Mouse (Mus musculus): ENCODE results near the gene Dhfr. TPM values are rescaled to one million over a fixed set of nuclear protein-coding genes. Genes with fewer than 3 reads are reported as not detected.

Gene Dhfr
- polyA plus RNA-seq, 2 experiments, result 10.9 to 12.7 TPM

- no peak for DNase-seq (ENCODE audit: low spot score)
- 93% methylated on average over 3 of the region's 3 CpGs for WGBS
- Histone ChIP-seq H3K9me3 (ENCODE audit: control insufficient read depth, low read length) (no peaks in the 10 kb centered on the region), H3K9ac (ENCODE audit: low read depth, low read length, severe bottlenecking) (no peak overlapping the region), H3K4me1 (ENCODE audit: control insufficient read depth, insufficient read depth, low read length) (no peaks in the 10 kb centered on the region), H3K4me3 (replicated peaks; ENCODE audit: low read length) (no peak overlapping the region), H3K27ac (replicated peaks; ENCODE audit: low read depth, low read length) (no peak overlapping the region), H3K4me2 (replicated peaks; ENCODE audit: low read depth, low read length, severe bottlenecking) (no peak overlapping the region), H3K27me3 (ENCODE audit: control insufficient read depth, insufficient read depth, low read length) (no peaks in the 10 kb centered on the region), H3K36me3 (ENCODE audit: control insufficient read depth, insufficient read depth, low read length) (peaks cover 45% of the 10 kb centered on the region)
- no peak for ATAC-seq (ENCODE audit: low FRiP score, low read depth)
- no peak for TF ChIP-seq POLR2A (IDR thresholded peaks at IDR 0.05; ENCODE audit: borderline replicate concordance, extremely low read depth, insufficient read depth, insufficient read length)
Observed at GRCm38 (mm10) chr13:92339787-92340186, 14.7 kb upstream of the Dhfr start.

DNA sequence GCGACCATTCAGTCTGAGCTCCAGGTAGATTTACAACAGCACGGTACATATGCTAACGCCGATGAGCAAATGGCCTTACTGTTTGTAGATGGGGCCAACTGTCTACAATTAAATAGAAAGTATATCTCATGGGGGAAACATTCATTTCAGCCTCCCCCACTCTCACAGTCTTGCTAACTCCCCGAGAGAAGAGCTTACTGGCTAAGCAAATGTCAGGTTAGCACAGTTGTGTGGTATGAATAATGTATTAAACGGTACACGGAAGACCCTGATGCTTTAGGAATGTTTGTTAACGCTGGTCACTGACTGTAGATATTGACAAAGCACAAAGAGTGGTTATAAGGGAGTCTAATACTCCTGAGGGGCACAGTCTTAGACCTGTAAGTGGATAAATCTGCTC is 10.5 kb upstream of the Dhfr start:
- DNase-seq (ENCODE audit: low spot score) (no peak), ATAC-seq (ENCODE audit: low FRiP score, low read depth) (no peak)
- Histone ChIP-seq H3K36me3 (ENCODE audit: control insufficient read depth, insufficient read depth, low read length) (peaks cover 68% of the 10 kb centered on the region), H3K27ac (replicated peaks; ENCODE audit: low read depth, low read length) (no peak overlapping the region), H3K27me3 (ENCODE audit: control insufficient read depth, insufficient read depth, low read length) (no peaks in the 10 kb centered on the region), H3K4me3 (replicated peaks; ENCODE audit: low read length) (no peak overlapping the region), H3K9me3 (ENCODE audit: control insufficient read depth, low read length) (no peaks in the 10 kb centered on the region), H3K4me2 (replicated peaks; ENCODE audit: low read depth, low read length, severe bottlenecking) (no peak overlapping the region), H3K4me1 (ENCODE audit: control insufficient read depth, insufficient read depth, low read length) (no peaks in the 10 kb centered on the region), H3K9ac (ENCODE audit: low read depth, low read length, severe bottlenecking) (no peak overlapping the region)
- TF ChIP-seq POLR2A (IDR thresholded peaks at IDR 0.05; ENCODE audit: borderline replicate concordance, extremely low read depth, insufficient read depth, insufficient read length), result no peak
- 91% methylated on average over 8 of the region's 8 CpGs for WGBS

DNA sequence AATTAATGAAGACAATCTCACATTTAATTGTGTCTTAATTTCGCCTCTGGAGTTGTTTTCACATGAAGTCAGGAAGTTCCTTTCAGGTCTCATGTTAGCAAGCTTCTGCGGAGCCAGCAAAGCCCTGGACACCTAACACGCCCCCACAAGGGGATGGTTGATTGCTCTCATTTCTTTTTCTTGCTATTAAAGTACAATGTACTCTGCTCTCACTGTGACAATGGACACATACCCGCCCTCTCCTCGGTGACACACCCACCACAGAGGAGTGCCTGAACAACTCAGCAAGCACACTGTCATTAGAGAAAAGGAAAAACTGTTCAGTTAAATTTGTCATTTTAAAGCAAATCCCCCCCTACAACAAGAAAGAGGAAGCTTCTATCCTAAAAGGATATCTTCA is 8.2 kb upstream of the Dhfr start:
- Histone ChIP-seq H3K27me3 (ENCODE audit: control insufficient read depth, insufficient read depth, low read length) (no peaks in the 10 kb centered on the region), H3K4me2 (replicated peaks; ENCODE audit: low read depth, low read length, severe bottlenecking) (no peak overlapping the region), H3K9ac (ENCODE audit: low read depth, low read length, severe bottlenecking) (no peak overlapping the region), H3K27ac (replicated peaks; ENCODE audit: low read depth, low read length) (no peak overlapping the region), H3K4me1 (ENCODE audit: control insufficient read depth, insufficient read depth, low read length) (no peaks in the 10 kb centered on the region), H3K9me3 (ENCODE audit: control insufficient read depth, low read length) (no peaks in the 10 kb centered on the region), H3K36me3 (ENCODE audit: control insufficient read depth, insufficient read depth, low read length) (peaks cover 75% of the 10 kb centered on the region), H3K4me3 (replicated peaks; ENCODE audit: low read length) (no peak overlapping the region)
- WGBS, result 84% methylated on average over 5 of the region's 5 CpGs
- no peak for DNase-seq (ENCODE audit: low spot score)
- TF ChIP-seq POLR2A (IDR thresholded peaks at IDR 0.05; ENCODE audit: borderline replicate concordance, extremely low read depth, insufficient read depth, insufficient read length), result no peak
- no peak for ATAC-seq (ENCODE audit: low FRiP score, low read depth)

DNA sequence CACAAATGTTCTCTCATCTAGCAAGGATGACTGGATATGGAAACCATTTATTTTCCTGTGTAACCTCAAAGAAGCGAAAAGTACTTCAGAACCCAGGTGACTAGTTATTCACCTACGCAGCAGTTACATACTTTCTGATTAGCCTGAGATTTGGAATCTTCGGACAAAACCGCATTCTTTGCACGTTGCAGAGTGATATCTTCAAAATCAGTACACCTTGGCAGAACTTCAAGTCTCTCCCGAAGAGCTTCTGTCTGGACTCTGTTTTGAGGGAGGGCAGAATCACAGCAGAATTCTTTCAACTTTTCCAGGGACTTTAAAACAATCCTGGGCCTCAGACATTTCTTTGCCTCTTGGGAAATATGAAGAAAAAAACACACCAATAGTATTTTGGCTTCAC is 3.4 kb upstream of the Dhfr start:
- Histone ChIP-seq H3K9ac (ENCODE audit: low read depth, low read length, severe bottlenecking) (no peak overlapping the region), H3K4me2 (replicated peaks; ENCODE audit: low read depth, low read length, severe bottlenecking) (no peak overlapping the region), H3K36me3 (ENCODE audit: control insufficient read depth, insufficient read depth, low read length) (peaks cover 36% of the 10 kb centered on the region), H3K4me3 (replicated peaks; ENCODE audit: low read length) (no peak overlapping the region), H3K9me3 (ENCODE audit: control insufficient read depth, low read length) (no peaks in the 10 kb centered on the region), H3K4me1 (ENCODE audit: control insufficient read depth, insufficient read depth, low read length) (peaks cover 12% of the 10 kb centered on the region), H3K27me3 (ENCODE audit: control insufficient read depth, insufficient read depth, low read length) (no peaks in the 10 kb centered on the region), H3K27ac (replicated peaks; ENCODE audit: low read depth, low read length) (no peak overlapping the region)
- no peak for TF ChIP-seq POLR2A (IDR thresholded peaks at IDR 0.05; ENCODE audit: borderline replicate concordance, extremely low read depth, insufficient read depth, insufficient read length)
- WGBS, result 90% methylated on average over 6 of the region's 6 CpGs
- ATAC-seq (ENCODE audit: low FRiP score, low read depth), result no peak
- no peak for DNase-seq (ENCODE audit: low spot score)

DNA sequence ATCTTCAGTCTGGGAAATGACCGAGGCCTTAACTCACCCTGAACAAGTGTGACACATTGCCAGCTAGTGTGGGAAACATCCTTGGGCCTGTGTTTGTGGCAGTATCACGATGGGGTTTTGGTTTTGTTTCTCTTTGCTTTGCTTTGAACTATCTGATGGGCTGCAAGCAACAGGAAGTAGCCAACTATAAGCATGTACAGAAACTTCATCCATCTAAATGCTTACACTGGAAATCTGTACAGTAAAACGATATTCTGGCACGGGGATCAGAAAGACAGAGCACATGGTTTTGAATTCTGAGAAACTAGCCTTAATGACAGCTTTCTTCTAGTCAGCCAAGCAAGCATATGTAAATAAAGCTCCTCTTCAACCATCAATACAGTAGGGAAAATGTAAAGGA is 570 bp upstream of the Dhfr start:
- Histone ChIP-seq H3K4me1 (ENCODE audit: control insufficient read depth, insufficient read depth, low read length) (peaks cover 12% of the 10 kb centered on the region), H3K27me3 (ENCODE audit: control insufficient read depth, insufficient read depth, low read length) (no peaks in the 10 kb centered on the region), H3K4me3 (replicated peaks; ENCODE audit: low read length) (peak overlapping the region; percentile 66), H3K27ac (replicated peaks; ENCODE audit: low read depth, low read length) (peak overlapping the region; percentile 90; the same call in 1 of the 2 replicates), H3K4me2 (replicated peaks; ENCODE audit: low read depth, low read length, severe bottlenecking) (peak overlapping the region; percentile 97), H3K36me3 (ENCODE audit: control insufficient read depth, insufficient read depth, low read length) (peaks cover 11% of the 10 kb centered on the region), H3K9me3 (ENCODE audit: control insufficient read depth, low read length) (no peaks in the 10 kb centered on the region), H3K9ac (ENCODE audit: low read depth, low read length, severe bottlenecking) (peak overlapping the region; percentile 70)
- ATAC-seq (ENCODE audit: low FRiP score, low read depth) (no peak), DNase-seq (ENCODE audit: low spot score) (no peak)
- TF ChIP-seq POLR2A (IDR thresholded peaks at IDR 0.05; ENCODE audit: borderline replicate concordance, extremely low read depth, insufficient read depth, insufficient read length), result no peak
- 19% methylated on average over 4 of the region's 4 CpGs for WGBS

GRCm38 (mm10) chr13:92355272-92355643 is 732 bp downstream of the Dhfr start:
- Histone ChIP-seq H3K27ac (replicated peaks; ENCODE audit: low read depth, low read length) (no peak overlapping the region), H3K9me3 (ENCODE audit: control insufficient read depth, low read length) (no peaks in the 10 kb centered on the region), H3K9ac (ENCODE audit: low read depth, low read length, severe bottlenecking) (peak overlapping the region; percentile 70), H3K36me3 (ENCODE audit: control insufficient read depth, insufficient read depth, low read length) (peaks cover 8% of the 10 kb centered on the region; the same call in 1 of the 2 replicates), H3K4me2 (replicated peaks; ENCODE audit: low read depth, low read length, severe bottlenecking) (peak overlapping the region; percentile 97), H3K4me3 (replicated peaks; ENCODE audit: low read length) (peak overlapping the region; percentile 66), H3K4me1 (ENCODE audit: control insufficient read depth, insufficient read depth, low read length) (peaks cover 12% of the 10 kb centered on the region), H3K27me3 (ENCODE audit: control insufficient read depth, insufficient read depth, low read length) (no peaks in the 10 kb centered on the region)
- DNase-seq (ENCODE audit: low spot score) (no peak), ATAC-seq (ENCODE audit: low FRiP score, low read depth) (peak; percentile 2)
- under 1% methylated on average over 24 of the region's 24 CpGs for WGBS
- TF ChIP-seq POLR2A (IDR thresholded peaks at IDR 0.05; ENCODE audit: borderline replicate concordance, extremely low read depth, insufficient read depth, insufficient read length), result peak; percentile 24; the same call in 1 of the 2 replicates

Data from limb, embryonic 14.5 days (tissue).